Mouse (Mus musculus) heart, embryonic 12.5 days (tissue): ENCODE data around the gene Apobec4. TPM values are rescaled to one million over a fixed set of nuclear protein-coding genes. Genes with fewer than 3 reads are reported as not detected.
A peak's percentile ranks its signal among the peaks of the same experiment; 100 is the strongest.

Source experiments
- ATAC-seq: fragments of 200-750 bp; cut with Nextera tagmentation; 2 replicates; pipeline ENCODE4 v1.8.0; 2017; ENCODE audit warnings: moderate TSS enrichment, moderate library complexity; ENCODE audit not compliant: insufficient number of reproducible peaks, low FRiP score
- H3K27ac ChIP-seq: fragments of 300-500 bp; sonication (generic); 2 replicates; pipeline ENCODE4 v1.5.1; 2016; ENCODE audit warnings: mild to moderate bottlenecking, moderate library complexity; ENCODE audit not compliant: poor library complexity, severe bottlenecking
- H3K27me3 ChIP-seq: fragments of 300-500 bp; sonication (generic); replicated peaks from 2 replicates; pipeline ENCODE4 v1.6.1; 2016; ENCODE audit warnings: mild to moderate bottlenecking, moderate library complexity
- H3K36me3 ChIP-seq: fragments of 300-500 bp; sonication (generic); 2 replicates; pipeline ENCODE4 v1.6.1; 2016; ENCODE audit warnings: mild to moderate bottlenecking, moderate library complexity
- H3K4me1 ChIP-seq: fragments of 300-500 bp; sonication (generic); replicated peaks from 2 replicates; pipeline ENCODE4 v1.6.1; 2016; ENCODE audit warnings: mild to moderate bottlenecking
- H3K4me2 ChIP-seq: fragments of 300-500 bp; sonication (generic); 2 replicates; pipeline ENCODE4 v1.6.1; 2016; ENCODE audit warnings: mild to moderate bottlenecking, moderate library complexity
- H3K4me3 ChIP-seq: fragments of 300-500 bp; sonication (generic); 2 replicates; pipeline ENCODE4 v1.5.1; 2016; ENCODE audit warnings: mild to moderate bottlenecking
- H3K9ac ChIP-seq: fragments of 300-500 bp; sonication (generic); 2 replicates; pipeline ENCODE4 v1.6.1; 2016; ENCODE audit warnings: mild to moderate bottlenecking, moderate library complexity
- H3K9me3 ChIP-seq: fragments of 300-500 bp; sonication (generic); replicated peaks from 2 replicates; pipeline ENCODE4 v1.6.1; 2016; ENCODE audit warnings: mild to moderate bottlenecking, moderate library complexity
- WGBS: fragments of 180-500 bp; shearing (Covaris S2); methylation state at CpG from one replicate; pipeline ENCODE4 v1.1.7; 2016; 5-methylcytosine and 5-hydroxymethylcytosine counted together
- polyA plus RNA-seq: library from polyadenylated mRNA; unstranded; fragments of >200 nt; fragmentation: Nextera tagmentation; extraction: Ambion mirVana; gene quantifications from 2 replicates; pipeline ENCODE4 v1.2.1, GENCODE M21; 2016

Apobec4 gene
- polyA plus RNA-seq, 1 experiment from 2014 or later = not detected

GRCm38 (mm10) chr1:152721535-152722198, 28.7 kb upstream of the Apobec4 start:
- ATAC-seq = no peak
- H3K4me3 ChIP-seq = no peak overlapping the region
- WGBS = 85% methylated on average over 11 of the region's 11 CpGs
- no peak overlapping the region for H3K9ac ChIP-seq
- no peaks in the 10 kb centered on the region for H3K9me3 ChIP-seq
- H3K4me2 ChIP-seq = no peak overlapping the region
- H3K4me1 ChIP-seq = peaks cover 45% of the 10 kb centered on the region
- no peaks in the 10 kb centered on the region for H3K36me3 ChIP-seq
- H3K27ac ChIP-seq = peak overlapping the region; percentile 51
- H3K27me3 ChIP-seq = no peaks in the 10 kb centered on the region

GRCm38 (mm10) chr1:152724286-152724685, 26.1 kb upstream of the Apobec4 start:
- Histone ChIP-seq H3K27ac (no peak overlapping the region), H3K4me2 (no peak overlapping the region), H3K27me3 (no peaks in the 10 kb centered on the region), H3K9me3 (no peaks in the 10 kb centered on the region), H3K36me3 (no peaks in the 10 kb centered on the region), H3K4me3 (no peak overlapping the region), H3K9ac (no peak overlapping the region), H3K4me1 (peaks cover 36% of the 10 kb centered on the region)
- ATAC-seq = no peak

GRCm38 (mm10) chr1:152726095-152726494, 24.3 kb upstream of the Apobec4 start:
- ATAC-seq = no peak
- H3K4me1 ChIP-seq = peaks cover 28% of the 10 kb centered on the region
- H3K4me2 ChIP-seq = no peak overlapping the region
- no peaks in the 10 kb centered on the region for H3K36me3 ChIP-seq
- H3K4me3 ChIP-seq = no peak overlapping the region
- whole genome bisulfite sequencing = 57% methylated on average over 3 of the region's 3 CpGs
- H3K9me3 ChIP-seq = no peaks in the 10 kb centered on the region
- H3K27me3 ChIP-seq = no peaks in the 10 kb centered on the region
- no peak overlapping the region for H3K27ac ChIP-seq
- no peak overlapping the region for H3K9ac ChIP-seq

DNA sequence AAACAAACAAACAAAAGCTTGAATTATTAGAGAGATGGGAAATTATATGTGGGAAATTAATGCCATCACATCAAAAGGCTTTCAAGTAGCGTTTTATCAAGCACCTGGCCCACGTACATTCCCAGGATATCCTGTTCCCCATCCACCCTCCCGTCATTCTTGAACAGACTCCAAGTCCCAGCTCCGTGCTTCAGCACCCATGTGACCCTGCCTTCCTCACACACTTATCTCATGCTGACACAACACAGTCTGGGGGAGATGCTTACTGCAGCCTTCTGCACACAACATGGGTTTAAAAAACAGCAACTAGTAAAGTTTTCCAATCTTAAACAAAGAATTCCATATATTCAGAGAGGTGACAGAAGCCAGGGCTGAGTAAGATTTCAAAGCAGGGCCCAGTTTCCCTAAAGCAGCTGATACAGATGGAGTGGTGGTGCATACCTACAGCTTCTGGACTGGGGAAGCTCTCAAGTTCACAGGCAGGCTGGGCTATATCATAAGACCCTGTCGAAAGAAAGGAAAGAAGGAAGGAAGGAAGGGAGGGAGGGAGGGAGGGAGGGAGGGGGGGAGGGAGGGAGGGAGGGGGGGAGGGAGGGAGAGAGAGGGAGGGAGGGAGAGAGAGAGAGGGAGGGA, 22.6 kb upstream of the Apobec4 start:
- Histone ChIP-seq H3K4me3 (no peak overlapping the region), H3K4me2 (no peak overlapping the region), H3K4me1 (peaks cover 24% of the 10 kb centered on the region), H3K27ac (peak overlapping the region; percentile 72), H3K27me3 (no peaks in the 10 kb centered on the region), H3K9me3 (no peaks in the 10 kb centered on the region), H3K36me3 (no peaks in the 10 kb centered on the region), H3K9ac (no peak overlapping the region)
- WGBS = 6% methylated on average over 4 of the region's 5 CpGs
- ATAC-seq = peak; percentile 86

DNA sequence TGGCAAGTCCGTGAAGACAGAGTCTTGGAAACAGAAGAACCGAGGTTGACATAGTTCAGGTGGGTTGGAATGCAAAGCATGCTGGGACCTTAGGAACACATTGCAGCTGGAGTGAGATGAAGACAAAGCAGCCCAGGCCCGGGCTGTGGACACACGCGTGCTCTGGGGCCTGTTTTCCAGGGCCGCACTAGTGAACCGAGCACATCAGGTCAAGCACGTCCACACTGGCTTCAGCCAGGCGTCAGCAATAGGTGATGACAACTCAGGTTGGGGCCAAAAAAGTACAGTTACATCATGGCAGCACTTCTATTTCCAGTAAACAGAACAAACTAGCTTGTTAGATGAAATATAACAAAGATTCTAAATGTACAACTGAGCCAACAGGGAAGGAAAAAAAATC, 11.6 kb upstream of the Apobec4 start:
- Histone ChIP-seq H3K4me1 (peaks cover 21% of the 10 kb centered on the region), H3K36me3 (no peaks in the 10 kb centered on the region), H3K27me3 (no peaks in the 10 kb centered on the region), H3K9ac (no peak overlapping the region), H3K9me3 (no peaks in the 10 kb centered on the region), H3K4me3 (no peak overlapping the region), H3K4me2 (no peak overlapping the region), H3K27ac (peak overlapping the region; percentile 69)
- peak; percentile 74 for ATAC-seq
- WGBS = 49% methylated on average over 9 of the region's 9 CpGs

- Histone ChIP-seq H3K4me2 (no peak overlapping the region), H3K9me3 (no peaks in the 10 kb centered on the region), H3K4me3 (no peak overlapping the region), H3K36me3 (no peaks in the 10 kb centered on the region), H3K4me1 (peaks cover 21% of the 10 kb centered on the region), H3K27me3 (no peaks in the 10 kb centered on the region), H3K9ac (no peak overlapping the region), H3K27ac (no peak overlapping the region)
- no peak for ATAC-seq
- WGBS = 89% methylated on average over 11 of the region's 11 CpGs
These were observed 11.0 kb upstream of the Apobec4 start for GRCm38 (mm10) chr1:152739374-152739773.

DNA sequence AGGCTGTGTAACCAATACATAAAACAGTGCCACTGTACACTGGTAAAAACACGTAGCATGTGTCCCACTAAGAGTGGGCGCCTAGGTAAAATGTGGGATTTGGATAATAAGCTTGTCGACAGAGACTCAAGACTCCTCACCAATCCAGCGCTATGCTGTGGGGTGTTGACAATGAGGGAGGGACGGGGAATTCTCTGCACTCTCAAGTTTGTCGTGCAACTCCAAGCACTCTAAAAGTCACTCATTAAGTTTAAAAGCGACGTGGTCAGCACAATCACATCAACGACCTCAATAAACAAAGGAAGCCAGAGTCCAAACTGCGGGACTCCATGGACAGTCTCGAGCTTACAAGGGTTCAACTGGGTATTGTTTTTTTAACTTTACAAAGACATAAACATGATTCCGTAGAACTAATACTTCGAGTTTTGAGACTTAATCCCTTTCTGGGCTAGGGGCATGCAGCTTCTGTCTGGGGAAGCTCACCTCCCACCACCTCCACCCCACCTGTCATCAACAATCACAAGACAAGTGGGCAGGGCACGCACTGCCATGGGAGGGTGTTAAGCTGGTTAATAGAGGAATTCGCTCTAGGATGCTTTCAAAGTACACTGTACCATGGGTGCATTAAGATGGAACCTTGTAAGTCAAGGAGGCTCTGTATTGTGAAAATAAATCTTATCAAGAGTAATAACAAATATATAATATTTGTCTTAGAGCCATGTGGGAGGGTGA, 7.1 kb upstream of the Apobec4 start:
- Histone ChIP-seq H3K9me3 (no peaks in the 10 kb centered on the region), H3K4me2 (peak overlapping the region; percentile 16; the same call in 1 of the 2 replicates), H3K27me3 (no peaks in the 10 kb centered on the region), H3K27ac (peak overlapping the region; percentile 43; the same call in 1 of the 2 replicates), H3K4me3 (no peak overlapping the region), H3K4me1 (peaks cover 16% of the 10 kb centered on the region), H3K36me3 (no peaks in the 10 kb centered on the region), H3K9ac (no peak overlapping the region)
- WGBS = 37% methylated on average over 15 of the region's 15 CpGs
- no peak for ATAC-seq

- Histone ChIP-seq H3K4me3 (no peak overlapping the region), H3K9ac (no peak overlapping the region), H3K36me3 (no peaks in the 10 kb centered on the region), H3K9me3 (no peaks in the 10 kb centered on the region), H3K4me2 (no peak overlapping the region), H3K27me3 (no peaks in the 10 kb centered on the region), H3K27ac (no peak overlapping the region), H3K4me1 (peaks cover 16% of the 10 kb centered on the region)
- 6% methylated on average over 5 of the region's 5 CpGs for WGBS
- peak; percentile 15; the same call in 1 of the 2 replicates for ATAC-seq
These were observed 3.9 kb upstream of the Apobec4 start for GRCm38 (mm10) chr1:152746426-152746825.

- no peaks in the 10 kb centered on the region for H3K27me3 ChIP-seq
- H3K4me3 ChIP-seq = no peak overlapping the region
- no peak overlapping the region for H3K9ac ChIP-seq
- H3K4me2 ChIP-seq = no peak overlapping the region
- 65% methylated on average over 9 of the region's 9 CpGs for WGBS
- no peak overlapping the region for H3K27ac ChIP-seq
- H3K36me3 ChIP-seq = no peaks in the 10 kb centered on the region
- no peak for ATAC-seq
- H3K9me3 ChIP-seq = no peaks in the 10 kb centered on the region
- H3K4me1 ChIP-seq = peaks cover 8% of the 10 kb centered on the region
These were observed 1.1 kb upstream of the Apobec4 start for GRCm38 (mm10) chr1:152749276-152749675.

DNA sequence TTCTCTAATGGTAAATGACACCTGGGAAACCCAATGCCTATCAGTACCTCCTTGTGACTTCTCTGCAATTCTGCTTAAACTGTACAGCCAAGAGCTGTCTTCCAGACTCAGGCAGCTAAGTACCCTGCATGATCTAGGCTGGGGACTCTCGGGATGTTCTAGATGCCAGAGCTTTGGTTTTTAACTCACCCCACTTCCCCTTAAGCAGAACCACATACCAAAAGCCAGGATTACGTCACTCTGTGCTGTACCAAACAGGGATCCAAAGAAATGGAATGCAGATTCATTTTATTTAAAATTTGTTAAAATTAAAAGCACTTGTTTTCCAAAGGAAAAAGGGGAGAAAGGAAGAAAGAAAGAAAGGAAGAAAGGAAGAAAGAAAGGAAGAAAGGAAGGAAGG, 11.4 kb downstream of the Apobec4 start:
- H3K27me3 ChIP-seq = peaks cover 11% of the 10 kb centered on the region; the same call in 1 of the 2 replicates
- no peak overlapping the region for H3K9ac ChIP-seq
- H3K4me2 ChIP-seq = no peak overlapping the region
- H3K9me3 ChIP-seq = no peaks in the 10 kb centered on the region
- no peak overlapping the region for H3K27ac ChIP-seq
- H3K4me3 ChIP-seq = no peak overlapping the region
- H3K4me1 ChIP-seq = peaks cover 4% of the 10 kb centered on the region
- 73% methylated on average over 2 of the region's 2 CpGs for WGBS
- H3K36me3 ChIP-seq = no peaks in the 10 kb centered on the region
- ATAC-seq = no peak

- Histone ChIP-seq H3K27me3 (peaks cover 11% of the 10 kb centered on the region; the same call in 1 of the 2 replicates), H3K36me3 (peaks cover 16% of the 10 kb centered on the region), H3K27ac (peak within 1 kb of the TSS; percentile 93), H3K9me3 (no peaks in the 10 kb centered on the region), H3K9ac (peak within 1 kb of the TSS; percentile 97), H3K4me2 (peak within 1 kb of the TSS; percentile 99), H3K4me3 (peak within 1 kb of the TSS; percentile 99), H3K4me1 (peaks cover 7% of the 10 kb centered on the region)
- peak; percentile 98 for ATAC-seq
- under 1% methylated on average over 86 of the region's 86 CpGs for WGBS
These were observed 15.9 kb downstream of the Apobec4 start, which contains the start of the genes Rgl1 and Arpc5 for GRCm38 (mm10) chr1:152766032-152766772. TSS of gene Rgl1 (minus strand) at chr1:152766351. TSS of gene Arpc5 (plus strand) at chr1:152766542.
